Mouse (Mus musculus): ENCODE results near the gene Fancf. TPM values are rescaled to one million over a fixed set of nuclear protein-coding genes. Genes with fewer than 3 reads are reported as not detected.

Fancf gene
- total RNA-seq (2022) = 1 to 10 TPM in 3 of 4 experiments, under 1 TPM in 1; 0.89 to 2.2 (median 1.4) TPM

GRCm38 (mm10) chr7:51862097-51862492, at the start of gene Fancf:
Fancf (minus strand) TSS chr7:51862267.
- peak; percentile 95 to 96 for DNase-seq (ENCODE audit: low spot score in 2 of 2)

- no peak for DNase-seq (ENCODE audit: low spot score in 2 of 2)
These were observed 37.0 kb upstream of the Fancf start for GRCm38 (mm10) chr7:51899066-51899465.

GRCm38 (mm10) chr7:51894939-51895338, 32.9 kb upstream of the Fancf start:
- DNase-seq (ENCODE audit: low spot score in 2 of 2) = no peak

- no peak for DNase-seq (ENCODE audit: low spot score in 2 of 2)
These were observed 32.2 kb upstream of the Fancf start for GRCm38 (mm10) chr7:51894133-51894801.

- no peak for DNase-seq (ENCODE audit: low spot score in 2 of 2)
These were observed 30.9 kb upstream of the Fancf start for GRCm38 (mm10) chr7:51893008-51893407.

- no peak for DNase-seq (ENCODE audit: low spot score in 2 of 2)
These were observed 30.3 kb upstream of the Fancf start for GRCm38 (mm10) chr7:51892224-51892965.

GRCm38 (mm10) chr7:51889601-51890000, 27.5 kb upstream of the Fancf start:
- DNase-seq (ENCODE audit: low spot score in 2 of 2) = no peak

GRCm38 (mm10) chr7:51887678-51888567, 25.9 kb upstream of the Fancf start:
- DNase-seq (ENCODE audit: low spot score in 2 of 2) = no peak

GRCm38 (mm10) chr7:51885345-51885744, 23.3 kb upstream of the Fancf start:
- no peak for DNase-seq (ENCODE audit: low spot score in 2 of 2)

GRCm38 (mm10) chr7:51880121-51880520, 18.1 kb upstream of the Fancf start:
- DNase-seq (ENCODE audit: low spot score in 2 of 2) = no peak

GRCm38 (mm10) chr7:51879136-51879723, 17.2 kb upstream of the Fancf start:
- DNase-seq (ENCODE audit: low spot score in 2 of 2) = peak in 1 of 2 experiments; percentile 8

GRCm38 (mm10) chr7:51878730-51879129, 16.7 kb upstream of the Fancf start:
- no peak for DNase-seq (ENCODE audit: low spot score in 2 of 2)

- no peak for DNase-seq (ENCODE audit: low spot score in 2 of 2)
These were observed 14.2 kb upstream of the Fancf start for GRCm38 (mm10) chr7:51876316-51876715.

GRCm38 (mm10) chr7:51872597-51872996, 10.5 kb upstream of the Fancf start:
- DNase-seq (ENCODE audit: low spot score in 2 of 2) = no peak

- DNase-seq (ENCODE audit: low spot score in 2 of 2) = no peak
These were observed 10.0 kb upstream of the Fancf start for GRCm38 (mm10) chr7:51872041-51872440.

- no peak for DNase-seq (ENCODE audit: low spot score in 2 of 2)
These were observed 5.9 kb upstream of the Fancf start for GRCm38 (mm10) chr7:51867983-51868382.

GRCm38 (mm10) chr7:51865336-51865735, 3.3 kb upstream of the Fancf start:
- no peak for DNase-seq (ENCODE audit: low spot score in 2 of 2)

GRCm38 (mm10) chr7:51862842-51863241, 775 bp upstream of the Fancf start:
- DNase-seq (ENCODE audit: low spot score in 2 of 2) = no peak

- peak; percentile 83 to 87 for DNase-seq (ENCODE audit: low spot score in 2 of 2)
These were observed 594 bp downstream of the Fancf start, which contains the start of gene Gas2 for GRCm38 (mm10) chr7:51861250-51862096. Gas2 (plus strand) TSS chr7:51862015.

- DNase-seq (ENCODE audit: low spot score in 2 of 2) = no peak
These were observed 10.1 kb downstream of the Fancf start for GRCm38 (mm10) chr7:51851890-51852507.

Measured in gastrocnemius, adult 8-10 months (tissue).